Mouse (Mus musculus): Measurements from ENCODE around the gene Tjp3.

DNA sequence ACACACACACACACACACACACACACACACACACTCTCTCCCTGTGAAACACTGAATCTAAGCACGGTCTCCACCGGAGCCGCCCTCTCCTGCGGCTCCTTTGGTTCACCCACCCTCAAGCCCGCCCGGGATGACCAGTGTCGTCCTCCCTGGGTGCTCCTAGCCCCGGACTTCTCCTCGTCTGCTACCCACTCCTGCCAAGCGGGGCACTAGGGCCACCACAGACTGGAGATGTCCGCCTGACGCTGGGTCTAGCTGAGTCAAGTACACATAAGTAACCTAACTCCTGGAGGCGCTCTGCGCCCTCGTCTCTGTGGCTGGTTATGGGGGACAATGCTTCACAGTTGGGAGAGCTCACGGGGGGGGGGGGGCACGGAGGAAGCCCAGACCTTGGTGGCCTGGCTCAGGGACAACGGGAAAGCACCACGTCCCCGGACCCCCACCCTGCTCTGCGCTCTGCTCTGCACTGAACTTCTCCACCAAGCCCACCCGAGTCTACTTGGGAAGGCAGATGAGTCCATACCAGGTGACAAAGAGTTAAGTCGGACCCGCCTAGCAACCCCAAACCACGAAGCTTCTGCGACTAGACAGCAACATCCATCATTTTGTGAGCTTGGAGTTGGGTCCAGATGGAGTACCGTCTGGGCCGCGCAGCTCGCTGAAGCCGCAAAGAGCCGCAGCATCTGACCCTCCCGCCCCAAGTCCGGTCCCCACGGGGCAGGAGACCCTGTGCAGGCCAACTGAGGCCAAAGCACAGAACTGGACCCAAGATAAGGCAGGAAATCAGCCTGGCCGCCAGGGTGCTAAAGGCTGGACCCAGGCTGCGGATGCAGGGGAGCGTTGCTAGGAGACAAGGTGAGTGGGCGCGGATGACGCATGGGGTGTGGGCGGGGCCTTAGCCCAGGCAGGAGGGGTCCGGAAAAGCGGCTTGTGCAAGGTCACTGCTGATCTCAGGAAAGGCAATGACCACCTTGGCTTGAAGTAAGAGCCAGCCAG lies 38.7 kb downstream of the Tjp3 start, which contains the start of gene Matk:
- TF ChIP-seq CTCF (IDR thresholded peaks at IDR 0.05; ENCODE audit: extremely low read depth, insufficient read depth, insufficient read length, insufficient replicate concordance) (no peak), POLR2A (IDR thresholded peaks at IDR 0.05; ENCODE audit: low read depth, low read length) (no peak)

Measured in spleen, adult 2 months (tissue).